ENCODE assay signal across 20 mouse cellular contexts in the genomic region with DNA sequence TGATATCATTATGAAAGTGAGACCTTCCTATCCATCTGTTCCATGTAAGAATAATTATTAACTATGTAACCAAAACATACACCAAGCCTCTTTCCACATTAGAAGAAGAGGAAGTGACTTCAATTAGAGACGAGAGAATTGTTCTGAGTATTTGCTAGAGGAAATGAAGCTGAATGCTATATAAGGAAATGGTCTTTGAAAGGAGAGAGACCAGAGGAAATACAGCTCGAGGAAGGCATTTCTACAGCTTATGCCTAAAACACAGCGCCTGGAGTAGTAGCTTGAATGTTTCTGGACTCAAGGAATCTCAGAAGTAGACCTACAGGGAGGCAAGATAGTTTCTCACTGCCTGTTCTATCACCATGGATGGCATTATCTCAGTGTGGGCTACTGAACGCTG. TPM values are rescaled to one million over a fixed set of nuclear protein-coding genes. Genes with fewer than 3 reads are reported as not detected.
A peak's percentile ranks its signal among the peaks of the same experiment; 100 is the strongest.
DNase-seq lines count a peak whose midpoint lies in the region; ATAC-seq and TF ChIP-seq lines count a peak whose summit lies in the region.
"Had no signal": no experiment of that assay in that cellular context is flagged by ENCODE, and none has a peak within 500 bp of the region (broad histone marks: within the 10 kb centered on the region; RNA-seq: fewer than 3 reads in every experiment).

No protein-coding gene starts in this region.

- no peak for TF ChIP-seq POLR2A in bone marrow, adult 2 months (IDR thresholded peaks at IDR 0.05; ENCODE audit: borderline replicate concordance, control insufficient read depth, low read depth, low read length)

- H3K27me3 ChIP-seq in midbrain, embryonic 11.5 days (ENCODE audit: control insufficient read depth, insufficient read depth, low read length), result no peaks in the 10 kb centered on the region
- no peaks in the 10 kb centered on the region for H3K27me3 ChIP-seq in midbrain, postnatal 0 days (ENCODE audit: insufficient read depth, low read length)
- no peaks in the 10 kb centered on the region for H3K27me3 ChIP-seq in splenic B cell, adult 2 months (ENCODE audit: control insufficient read depth, insufficient read depth, low read length, poor library complexity, severe bottlenecking)
- H3K27me3 ChIP-seq: CH12.LX; forebrain, embryonic 15.5 days; heart, embryonic 13.5 days; limb, embryonic 13.5 days had no signal

- H3K27ac ChIP-seq in midbrain, embryonic 11.5 days (ENCODE audit: low read depth, low read length), result no peak overlapping the region
- H3K27ac ChIP-seq in midbrain, postnatal 0 days (ENCODE audit: low read depth, low read length), result no peak overlapping the region
- peak overlapping the region; percentile 59; the same call in 1 of the 2 replicates for H3K27ac ChIP-seq in bone marrow, adult 2 months (ENCODE audit: control insufficient read depth, insufficient read depth, low read depth, low read length, poor library complexity)
- H3K27ac ChIP-seq: forebrain, embryonic 15.5 days; heart, embryonic 13.5 days; layer of hippocampus, adult 2 months; limb, embryonic 13.5 days; liver, embryonic 14.5 days had no signal

- no peak for ATAC-seq in midbrain, embryonic 11.5 days (ENCODE audit: low FRiP score)
- ATAC-seq in midbrain, postnatal 0 days (ENCODE audit: low FRiP score), result no peak
- ATAC-seq: forebrain, embryonic 15.5 days had no signal

- no peak overlapping the region for H3K4me2 ChIP-seq in midbrain, embryonic 11.5 days
- no peak overlapping the region for H3K4me2 ChIP-seq in midbrain, postnatal 0 days (ENCODE audit: low read depth, low read length, poor library complexity, severe bottlenecking)
- H3K4me2 ChIP-seq: forebrain, embryonic 15.5 days; heart, embryonic 13.5 days; limb, embryonic 13.5 days had no signal

- 84% methylated on average over 4 of the region's 4 CpGs for WGBS in midbrain, embryonic 11.5 days
- 80% methylated on average over 4 of the region's 4 CpGs for WGBS in midbrain, postnatal 0 days
- WGBS in bone marrow, adult 2 months, result 8% methylated on average over 4 of the region's 4 CpGs

- H3K9ac ChIP-seq in midbrain, embryonic 11.5 days (ENCODE audit: low read length), result no peak overlapping the region
- H3K9ac ChIP-seq in midbrain, postnatal 0 days (replicated peaks; ENCODE audit: low read length, poor library complexity, severe bottlenecking), result no peak overlapping the region
- H3K9ac ChIP-seq: forebrain, embryonic 15.5 days; heart, embryonic 13.5 days; limb, embryonic 13.5 days; liver, embryonic 14.5 days had no signal

- peak; percentile 17 for DNase-seq in midbrain, embryonic 11.5 days (ENCODE audit: low spot score, missing footprints)
- DNase-seq in midbrain, postnatal 0 days (ENCODE audit: low spot score), result no peak
- peak; percentile 3 for DNase-seq in induced T-regulatory cell, adult 2 months (ENCODE audit: low read depth)
- DNase-seq in splenic B cell, adult 2 months (ENCODE audit: low read depth, low spot score), result peak; percentile 1
- DNase-seq in frontal cortex, postnatal 36 days (ENCODE audit: low spot score in 2 of 2), result no peak
- DNase-seq in cerebellum, adult 8-10 months, result no peak
- DNase-seq: adrenal gland, postnatal 36 days; cerebellum, adult 9-11 months; heart, postnatal 4 days; layer of hippocampus, postnatal 36 days; retina, postnatal 1 day; thymus, postnatal 4 days had no signal

- no peaks in the 10 kb centered on the region for H3K4me1 ChIP-seq in midbrain, embryonic 11.5 days (ENCODE audit: control insufficient read depth, insufficient read depth, low read length)
- H3K4me1 ChIP-seq in midbrain, postnatal 0 days (ENCODE audit: insufficient read depth, low read length), result no peaks in the 10 kb centered on the region
- no peaks in the 10 kb centered on the region; the same call in 1 of the 2 replicates for H3K4me1 ChIP-seq in bone marrow, adult 2 months (ENCODE audit: control insufficient read depth, insufficient read depth, low read length)
- H3K4me1 ChIP-seq: forebrain, embryonic 15.5 days; limb, embryonic 13.5 days had no signal

- no peaks in the 10 kb centered on the region for H3K9me3 ChIP-seq in midbrain, embryonic 11.5 days (ENCODE audit: control insufficient read depth, low read length)
- H3K9me3 ChIP-seq in midbrain, postnatal 0 days (ENCODE audit: low read length), result no peaks in the 10 kb centered on the region
- H3K9me3 ChIP-seq: forebrain, embryonic 15.5 days; heart, embryonic 13.5 days; limb, embryonic 13.5 days had no signal

- no peak for TF ChIP-seq CTCF in midbrain, postnatal 0 days (IDR thresholded peaks at IDR 0.05)
- no peak for TF ChIP-seq CTCF in bone marrow, adult 2 months (IDR thresholded peaks at IDR 0.05; ENCODE audit: control insufficient read depth, insufficient read depth, low read length)

- H3K4me3 ChIP-seq in midbrain, embryonic 11.5 days (ENCODE audit: low read depth, low read length), result no peak overlapping the region
- H3K4me3 ChIP-seq in midbrain, postnatal 0 days (ENCODE audit: low read depth, low read length), result no peak overlapping the region
- H3K4me3 ChIP-seq in bone marrow, adult 2 months (replicated peaks; ENCODE audit: control insufficient read depth, low read depth, low read length), result no peak overlapping the region
- H3K4me3 ChIP-seq: forebrain, embryonic 15.5 days; heart, embryonic 13.5 days; layer of hippocampus, adult 2 months; limb, embryonic 13.5 days had no signal

- no peaks in the 10 kb centered on the region for H3K36me3 ChIP-seq in midbrain, embryonic 11.5 days (ENCODE audit: control insufficient read depth, insufficient read depth, low read length)
- no peaks in the 10 kb centered on the region for H3K36me3 ChIP-seq in midbrain, postnatal 0 days (ENCODE audit: insufficient read depth, low read length)
- no peaks in the 10 kb centered on the region for H3K36me3 ChIP-seq in splenic B cell, adult 2 months (ENCODE audit: control insufficient read depth, insufficient read depth, low read length, poor library complexity, severe bottlenecking)
- H3K36me3 ChIP-seq: forebrain, embryonic 15.5 days; heart, embryonic 13.5 days; limb, embryonic 13.5 days had no signal

RNA-seq across cellular contexts. Expression of a gene that starts 35.8 kb away (rescaled TPM):
- polyA plus RNA-seq in midbrain, embryonic 11.5 days (2014; fragmentation: Nextera tagmentation; extraction: Ambion mirVana), result 21.1 and 21.2 TPM in 2 replicates
- total RNA-seq in midbrain, postnatal 0 days (2014; rRNA removed), result 104 and 125 TPM in 2 replicates
- polyA plus RNA-seq in midbrain, postnatal 0 days (2015; fragmentation: Nextera tagmentation; extraction: Ambion mirVana), result 38.8 and 46.6 TPM in 2 replicates
- polyA plus RNA-seq in bone marrow, adult 2 months (2011; ENCODE audit: insufficient read depth, insufficient read length, low replicate concordance, missing spikeins), result 10.2 and 14.5 TPM in 2 replicates
- total RNA-seq: CH12.LX, MEL had no signal

Comparison
In these comparisons a context has a peak if more than half of its experiments do, and no peak if none do; other contexts are left out.
1. DNase-seq: peak in midbrain, embryonic 11.5 days (single experiment), induced T-regulatory cell, adult 2 months (single experiment) and splenic B cell, adult 2 months (single experiment); none in midbrain, postnatal 0 days (single experiment), frontal cortex, postnatal 36 days (0 of 2) and cerebellum, adult 8-10 months (single experiment).